Mouse (Mus musculus): Measurements from ENCODE around the gene Supt5. TPM values are rescaled to one million over a fixed set of nuclear protein-coding genes. Genes with fewer than 3 reads are reported as not detected.

Supt5 gene
- 100 to 1,000 TPM; 169 to 174 TPM for total RNA-seq (2023)

GRCm38 (mm10) chr7:28338108-28338998, at the start of gene Supt5:
Supt5 (minus strand) TSS chr7:28338746.

GRCm38 (mm10) chr7:28380237-28381016, 41.9 kb upstream of the Supt5 start, which contains the start of gene Zfp36:
Zfp36 (minus strand) TSS chr7:28380253.

GRCm38 (mm10) chr7:28372251-28373108, 33.9 kb upstream of the Supt5 start, which contains the start of gene Plekhg2:
Plekhg2 (minus strand) TSS chr7:28372599.

GRCm38 (mm10) chr7:28350155-28350883, 11.8 kb upstream of the Supt5 start, which contains the start of gene Rps16:
Rps16 (plus strand) TSS chr7:28350652.

GRCm38 (mm10) chr7:28311926-28312543, 26.5 kb downstream of the Supt5 start, which contains the start of gene Timm50:
Timm50 (minus strand) TSS chr7:28312072.

GRCm38 (mm10) chr7:28301616-28302433, 36.7 kb downstream of the Supt5 start, which contains the start of gene Dll3:
Dll3 (minus strand) TSS chr7:28302238.

GRCm38 (mm10) chr7:28290638-28291590, 47.6 kb downstream of the Supt5 start, which contains the start of gene Selenov:
Selenov (minus strand) TSS chr7:28291186.

GRCm38 (mm10) chr7:28277615-28278278, 60.8 kb downstream of the Supt5 start, which contains the start of gene Eid2b:
Eid2b (plus strand) TSS chr7:28277739.

GRCm38 (mm10) chr7:28267129-28268041, 71.2 kb downstream of the Supt5 start, which contains the start of gene Eid2:
Eid2 (plus strand) TSS chr7:28267881.

Other genes starting within 250 kb of the Supt5 start
- gene 9530053A07Rik, start 209.3 kb downstream of the Supt5 start, total RNA-seq (2023): not detected
- 100 to 1,000 TPM; 207 to 223 TPM for gene Fbl, start 169.0 kb downstream of the Supt5 start, total RNA-seq (2023)
- 10 to 100 TPM; 13.8 to 14.1 TPM for gene Dyrk1b, start 159.3 kb downstream of the Supt5 start, total RNA-seq (2023)
- 10 to 100 TPM; 11.0 to 12.4 TPM for gene Eid2, start 70.9 kb downstream of the Supt5 start, total RNA-seq (2023)
- gene Eid2b, start 61.0 kb downstream of the Supt5 start, total RNA-seq (2023): 1 to 10 TPM; 6.2 to 7.4 TPM
- gene Selenov, start 47.6 kb downstream of the Supt5 start, total RNA-seq (2023): not detected
- gene Dll3, start 36.5 kb downstream of the Supt5 start, total RNA-seq (2023): not detected
- gene Timm50, start 26.7 kb downstream of the Supt5 start, total RNA-seq (2023): 10 to 100 TPM; 34.1 to 40.1 TPM
- gene Rps16, start 11.9 kb upstream of the Supt5 start, total RNA-seq (2023): 1,000 to 10,000 TPM; 5,462 to 5,531 TPM
- 100 to 1,000 TPM; 182 to 187 TPM for gene Plekhg2, start 33.9 kb upstream of the Supt5 start, total RNA-seq (2023)
- 100 to 1,000 TPM; 193 to 206 TPM for gene Zfp36, start 41.5 kb upstream of the Supt5 start, total RNA-seq (2023)
- gene Med29, start 54.0 kb upstream of the Supt5 start, total RNA-seq (2023): 10 to 100 TPM; 16.1 to 20.7 TPM
- 100 to 1,000 TPM; 144 to 185 TPM for gene Paf1, start 54.2 kb upstream of the Supt5 start, total RNA-seq (2023)
- gene Gmfg, start 98.7 kb upstream of the Supt5 start, total RNA-seq (2023): 100 to 1,000 TPM; 282 to 300 TPM
- gene Lrfn1, start 113.2 kb upstream of the Supt5 start, total RNA-seq (2023): 1 to 10 TPM; 4.3 to 5.1 TPM
- gene Ifnl2, start 171.7 kb upstream of the Supt5 start, total RNA-seq (2023): not detected
- gene Ifnl3, start 184.1 kb upstream of the Supt5 start, total RNA-seq (2023): not detected
- gene Sycn, start 202.1 kb upstream of the Supt5 start, total RNA-seq (2023): not detected
- gene Nccrp1, start 208.5 kb upstream of the Supt5 start, total RNA-seq (2023): not detected